8 mouse cellular contexts compared by ENCODE assay signal in genomic region chr7:111122084-111122530, GRCm38 (mm10). TPM values are rescaled to one million over a fixed set of nuclear protein-coding genes. Genes with fewer than 3 reads are reported as not detected.
DNase-seq lines count a peak whose midpoint lies in the region; ATAC-seq and TF ChIP-seq lines count a peak whose summit lies in the region.

No protein-coding gene starts in this region.

- peak; percentile 87 for ATAC-seq in forebrain, embryonic 12.5 days (ENCODE audit: low FRiP score)
- peak; percentile 88 for ATAC-seq in hindbrain, embryonic 12.5 days (ENCODE audit: low FRiP score)
- ATAC-seq in limb, embryonic 11.5 days (ENCODE audit: insufficient number of reproducible peaks, low FRiP score, low TSS enrichment, low read depth): peak; percentile 92

- peak overlapping the region; percentile 88 for H3K9ac ChIP-seq in forebrain, embryonic 12.5 days
- H3K9ac ChIP-seq in hindbrain, embryonic 12.5 days: peak overlapping the region; percentile 84
- peak overlapping the region; percentile 85 for H3K9ac ChIP-seq in limb, embryonic 11.5 days (ENCODE audit: low read length)

- DNase-seq in ovary, postnatal 36 days (ENCODE audit: low spot score): peak; percentile 77
- no peak for DNase-seq in ovary, postnatal 14 days (ENCODE audit: low spot score)
- DNase-seq in limb, embryonic 11.5 days (ENCODE audit: low spot score): no peak
- peak; percentile 82 for DNase-seq in mesoderm, embryonic 11.5 days (ENCODE audit: low read depth, low spot score)
- DNase-seq in urinary bladder, postnatal 4 days (ENCODE audit: low spot score in 2 of 2): peak; percentile 67 to 80

- peaks cover 2% of the 10 kb centered on the region for H3K4me1 ChIP-seq in bone marrow, adult 2 months (ENCODE audit: control insufficient read depth, insufficient read depth, low read length)
- peaks cover 12% of the 10 kb centered on the region for H3K4me1 ChIP-seq in forebrain, embryonic 12.5 days
- peaks cover 6% of the 10 kb centered on the region for H3K4me1 ChIP-seq in hindbrain, embryonic 12.5 days
- H3K4me1 ChIP-seq in limb, embryonic 11.5 days (ENCODE audit: control insufficient read depth, insufficient read depth, low read length): no peaks in the 10 kb centered on the region

- H3K27me3 ChIP-seq in forebrain, embryonic 12.5 days: no peaks in the 10 kb centered on the region
- H3K27me3 ChIP-seq in hindbrain, embryonic 12.5 days: no peaks in the 10 kb centered on the region
- H3K27me3 ChIP-seq in limb, embryonic 11.5 days (ENCODE audit: control insufficient read depth, insufficient read depth, low read length): no peaks in the 10 kb centered on the region

- TF ChIP-seq POLR2A in bone marrow, adult 2 months (IDR thresholded peaks at IDR 0.05; ENCODE audit: borderline replicate concordance, control insufficient read depth, low read depth, low read length): peak; percentile 56; the same call in 1 of the 2 replicates

- WGBS in bone marrow, adult 2 months: under 1% methylated on average over 34 of the region's 34 CpGs
- WGBS in forebrain, embryonic 12.5 days: 1% methylated on average over 34 of the region's 34 CpGs
- WGBS in hindbrain, embryonic 12.5 days: under 1% methylated on average over 34 of the region's 34 CpGs
- WGBS in limb, embryonic 11.5 days: under 1% methylated on average over 34 of the region's 34 CpGs

- peak overlapping the region; percentile 96 for H3K27ac ChIP-seq in bone marrow, adult 2 months (ENCODE audit: control insufficient read depth, insufficient read depth, low read depth, low read length, poor library complexity)
- peak overlapping the region; percentile 98 for H3K27ac ChIP-seq in forebrain, embryonic 12.5 days
- peak overlapping the region; percentile 99 for H3K27ac ChIP-seq in hindbrain, embryonic 12.5 days
- H3K27ac ChIP-seq in limb, embryonic 11.5 days (replicated peaks; ENCODE audit: low read depth, low read length): peak overlapping the region; percentile 96

- H3K36me3 ChIP-seq in forebrain, embryonic 12.5 days (replicated peaks): peaks cover 4% of the 10 kb centered on the region; the same call in 1 of the 2 replicates
- H3K36me3 ChIP-seq in hindbrain, embryonic 12.5 days: 0 out of 2 replicates have a peak, but pooled peaks cover 2% of the 10 kb centered on the region
- H3K36me3 ChIP-seq in limb, embryonic 11.5 days (ENCODE audit: control insufficient read depth, insufficient read depth, low read length): no peaks in the 10 kb centered on the region; the same call in 1 of the 2 replicates

- TF ChIP-seq CTCF in bone marrow, adult 2 months (IDR thresholded peaks at IDR 0.05; ENCODE audit: control insufficient read depth, insufficient read depth, low read length): peak; percentile 22; the same call in 1 of the 2 replicates

- peak overlapping the region; percentile 93 for H3K4me3 ChIP-seq in bone marrow, adult 2 months (replicated peaks; ENCODE audit: control insufficient read depth, low read depth, low read length)
- peak overlapping the region; percentile 65 for H3K4me3 ChIP-seq in forebrain, embryonic 12.5 days (replicated peaks)
- peak overlapping the region; percentile 61 for H3K4me3 ChIP-seq in hindbrain, embryonic 12.5 days
- H3K4me3 ChIP-seq in limb, embryonic 11.5 days (ENCODE audit: low read depth, low read length): peak overlapping the region; percentile 46

- no peaks in the 10 kb centered on the region for H3K9me3 ChIP-seq in forebrain, embryonic 12.5 days
- no peaks in the 10 kb centered on the region for H3K9me3 ChIP-seq in hindbrain, embryonic 12.5 days (replicated peaks)
- no peaks in the 10 kb centered on the region for H3K9me3 ChIP-seq in limb, embryonic 11.5 days (ENCODE audit: control insufficient read depth, low read length)

- H3K4me2 ChIP-seq in forebrain, embryonic 12.5 days: peak overlapping the region; percentile 73
- peak overlapping the region; percentile 59 for H3K4me2 ChIP-seq in hindbrain, embryonic 12.5 days (replicated peaks)
- peak overlapping the region; percentile 81 for H3K4me2 ChIP-seq in limb, embryonic 11.5 days (ENCODE audit: low read depth, severe bottlenecking)

RNA-seq across cellular contexts. Expression of gene Eif4g2, which starts 39.3 kb away (rescaled TPM):
- 184 and 239 TPM in 2 replicates for polyA plus RNA-seq in bone marrow, adult 2 months (2011; ENCODE audit: insufficient read depth, insufficient read length, low replicate concordance, missing spikeins)
- polyA plus RNA-seq in forebrain, embryonic 12.5 days (2016; fragmentation: Nextera tagmentation; extraction: Ambion mirVana): 1,554 and 1,700 TPM in 2 replicates
- polyA plus RNA-seq in hindbrain, embryonic 12.5 days (2016; fragmentation: Nextera tagmentation; extraction: Ambion mirVana): 1,474 and 1,620 TPM in 2 replicates
- 1,587 and 1,677 TPM in 2 replicates for polyA plus RNA-seq in limb, embryonic 11.5 days (2014; fragmentation: Nextera tagmentation; extraction: Ambion mirVana)

Comparison
In these comparisons a context has a peak if more than half of its experiments do, and no peak if none do; other contexts are left out.
1. DNase-seq: peak in ovary, postnatal 36 days (single experiment), mesoderm, embryonic 11.5 days (single experiment) and urinary bladder, postnatal 4 days (2 of 2); none in ovary, postnatal 14 days (single experiment) and limb, embryonic 11.5 days (single experiment).
2. Peak in every context shown above with its lines, with median percentiles within 50 percentile points of each other: H3K27ac ChIP-seq, H3K4me3 ChIP-seq, ATAC-seq, H3K4me2 ChIP-seq and H3K9ac ChIP-seq.